Mouse (Mus musculus): ENCODE data around the gene Leo1. TPM values are rescaled to one million over a fixed set of nuclear protein-coding genes. Genes with fewer than 3 reads are reported as not detected.
A peak's percentile ranks its signal among the peaks of the same experiment; 100 is the strongest.
"Not testable (repeated sequence)": the region's sequence is repeated elsewhere in the genome, so short reads cannot be mapped to it uniquely, and the experiment has no call there.

Leo1 gene
- total RNA-seq, 2 experiments from 2014 or later: 15.3 to 20.0 TPM

DNA sequence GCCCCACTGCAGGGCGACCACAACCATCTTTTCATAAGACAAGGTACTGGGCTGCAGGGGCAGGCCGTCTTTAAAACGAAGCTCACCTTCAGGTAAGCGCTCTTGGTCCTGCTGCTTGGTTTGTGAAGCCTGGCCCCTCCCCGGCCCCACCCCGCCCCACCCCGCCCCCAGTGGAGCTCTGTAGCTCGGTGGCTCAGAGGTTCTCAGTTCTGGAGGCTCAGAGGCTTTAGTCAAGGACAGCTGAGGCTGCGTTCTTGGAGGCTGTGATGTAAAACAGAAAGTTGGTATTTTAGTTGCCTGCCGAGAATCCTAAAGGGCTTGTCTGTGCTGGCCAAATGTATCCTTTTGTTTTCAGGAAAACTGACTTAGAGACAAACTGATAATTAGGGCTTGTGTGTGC, 14.4 kb downstream of the Leo1 start:
- intact Hi-C loops (cut with DNase I): no loop called here
- DNase-seq: no peak

DNA sequence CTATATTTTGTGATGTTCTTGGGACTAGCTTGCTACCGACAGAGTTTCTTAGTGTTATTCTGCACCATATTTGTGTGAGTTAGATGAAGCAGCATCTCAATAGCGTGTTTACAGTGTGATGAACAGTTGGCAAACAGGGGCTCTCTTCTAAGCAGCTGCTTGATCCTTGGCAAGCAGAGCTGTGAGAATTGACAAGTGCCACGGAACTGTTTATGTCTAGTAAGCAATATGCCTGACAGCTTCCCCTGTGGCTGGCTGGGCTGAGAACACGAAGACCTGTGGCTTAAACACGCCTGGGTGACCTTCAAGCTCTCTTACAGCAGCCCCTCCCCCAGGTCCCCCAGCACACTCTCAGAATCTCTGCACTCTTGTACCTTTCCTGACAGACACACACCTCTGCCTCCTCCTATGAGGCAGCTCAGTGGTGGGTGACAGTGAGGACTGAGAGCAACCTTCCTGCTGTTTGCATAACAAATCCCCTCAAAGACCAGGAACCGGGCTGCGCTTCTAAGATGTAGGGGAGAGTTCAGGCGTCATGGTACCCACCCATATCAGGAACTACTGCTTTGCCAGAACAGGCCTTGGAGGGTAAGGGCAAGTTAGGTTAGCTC, 21.8 kb downstream of the Leo1 start:
- intact Hi-C loops (cut with DNase I): no loop called here
- DNase-seq: no peak

DNA sequence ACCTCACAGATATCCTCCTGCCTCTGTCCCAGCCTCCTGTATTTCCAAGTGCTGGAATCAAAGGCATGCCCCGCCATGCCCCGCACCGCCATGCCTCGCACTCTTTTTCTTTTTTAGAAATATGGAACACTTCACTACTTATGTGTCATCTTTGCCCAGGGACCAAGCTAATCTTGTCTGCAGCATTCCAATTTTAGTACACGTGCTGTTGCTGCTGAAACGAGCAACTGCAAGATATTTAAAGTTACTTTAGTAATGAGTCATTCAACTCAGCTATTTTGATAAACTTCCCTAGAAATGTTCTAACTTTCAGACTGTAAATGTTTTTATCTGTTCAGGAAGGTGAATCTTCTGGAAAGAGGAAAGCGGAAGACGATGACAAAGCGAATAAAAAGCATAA, 24.5 kb downstream of the Leo1 start:
- DNase-seq: no peak
- intact Hi-C loops (cut with DNase I): loop anchor here (5.0 kb wide), 1 partner anchor 116 kb away; no protein-coding TSS in a partner anchor

GRCm38 (mm10) chr9:75466641-75467040, 25.3 kb downstream of the Leo1 start:
- DNase-seq: no peak
- intact Hi-C loops (cut with DNase I): loop anchor here (5.0 kb wide), 1 partner anchor 116 kb away; no protein-coding TSS in a partner anchor

- DNase-seq: no peak
- intact Hi-C loops (cut with DNase I): loop anchor here (5.0 kb wide), 1 partner anchor 115 kb away; no protein-coding TSS in a partner anchor
These were observed 26.3 kb downstream of the Leo1 start for GRCm38 (mm10) chr9:75467581-75467980.

DNA sequence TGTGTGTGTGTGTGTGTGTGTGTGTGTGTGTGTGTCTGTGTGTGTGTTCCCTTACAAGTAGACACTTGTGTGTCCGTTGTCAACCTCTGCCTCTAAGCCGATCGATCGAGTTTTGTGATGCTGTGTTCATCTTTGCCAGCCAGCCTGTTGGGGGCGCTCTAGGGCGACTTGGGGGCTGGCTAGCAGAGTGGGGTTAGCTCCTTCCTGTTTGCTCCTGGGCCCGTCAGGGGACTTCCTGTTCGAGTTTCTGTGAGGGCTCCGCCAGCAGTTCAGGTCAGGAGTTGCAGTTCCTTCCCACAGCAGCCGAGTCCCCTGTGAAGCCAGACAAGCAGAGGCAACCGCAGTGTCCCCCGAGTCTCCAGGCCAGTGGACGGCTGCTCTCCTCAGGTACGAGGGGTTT, 27.0 kb downstream of the Leo1 start:
- peak; percentile 8 to 12 for DNase-seq
- intact Hi-C loops (cut with DNase I): loop anchor here (5.0 kb wide), 1 partner anchor 114 kb away; no protein-coding TSS in a partner anchor

GRCm38 (mm10) chr9:75477212-75477611, 35.9 kb downstream of the Leo1 start:
- intact Hi-C loops (cut with DNase I): no loop called here
- DNase-seq: no peak

DNA sequence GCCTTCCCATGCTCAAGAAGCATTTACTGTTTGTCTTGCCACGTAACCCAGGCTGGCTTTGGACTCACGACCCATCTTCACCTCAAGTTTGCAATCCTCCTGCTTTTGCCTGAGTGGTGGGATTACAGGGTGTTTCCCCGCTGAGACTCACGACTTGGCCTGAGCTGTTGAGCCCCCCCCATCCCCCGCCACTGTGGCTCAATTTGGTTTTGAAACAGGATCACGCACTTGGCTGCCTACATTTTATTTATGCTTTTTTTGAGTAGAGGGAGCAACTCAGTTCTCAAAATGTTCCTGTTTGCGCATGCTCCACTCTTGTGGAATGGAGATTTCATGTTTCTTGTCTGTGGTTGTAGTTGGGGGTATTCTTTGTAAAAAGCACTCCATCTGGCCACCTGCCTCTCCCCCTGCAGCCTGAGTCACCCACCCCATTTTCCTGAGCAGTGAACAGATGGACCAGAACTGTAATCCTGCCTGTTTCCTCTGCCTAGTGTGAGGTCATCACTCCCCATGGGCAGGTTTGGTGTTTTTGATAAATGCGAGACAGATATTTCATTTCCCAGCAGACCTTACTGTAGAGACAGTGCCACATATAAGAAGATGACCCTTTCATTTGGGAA, 37.9 kb downstream of the Leo1 start:
- no peak for DNase-seq
- intact Hi-C loops (cut with DNase I): no loop called here

DNA sequence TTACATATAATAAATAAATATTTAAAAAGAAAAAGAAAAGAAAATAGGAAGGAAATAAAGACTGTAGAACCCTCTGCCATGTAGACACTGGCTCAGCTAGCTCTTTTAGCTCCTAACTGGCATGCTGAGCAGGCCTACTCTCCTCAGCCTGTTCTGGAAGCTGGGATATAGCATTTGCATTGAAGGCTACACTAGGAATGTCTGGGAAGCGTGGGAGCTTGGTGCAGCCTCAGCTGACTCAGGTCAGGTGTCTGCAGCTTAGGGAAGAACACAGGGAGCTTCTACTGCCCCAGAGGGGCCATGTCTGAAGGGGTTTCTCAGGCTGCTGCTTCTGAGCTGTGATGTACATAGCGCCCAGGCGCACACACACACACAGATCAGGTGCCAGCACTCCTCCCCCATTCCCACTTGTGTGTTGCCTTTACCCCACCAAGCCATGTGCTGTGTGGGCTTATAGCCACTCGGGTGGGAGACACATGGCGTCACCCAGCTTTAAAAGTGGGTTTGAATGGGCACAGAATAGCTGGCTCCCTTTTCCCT, 39.3 kb downstream of the Leo1 start:
- no peak for DNase-seq
- intact Hi-C loops (cut with DNase I): no loop called here

DNA sequence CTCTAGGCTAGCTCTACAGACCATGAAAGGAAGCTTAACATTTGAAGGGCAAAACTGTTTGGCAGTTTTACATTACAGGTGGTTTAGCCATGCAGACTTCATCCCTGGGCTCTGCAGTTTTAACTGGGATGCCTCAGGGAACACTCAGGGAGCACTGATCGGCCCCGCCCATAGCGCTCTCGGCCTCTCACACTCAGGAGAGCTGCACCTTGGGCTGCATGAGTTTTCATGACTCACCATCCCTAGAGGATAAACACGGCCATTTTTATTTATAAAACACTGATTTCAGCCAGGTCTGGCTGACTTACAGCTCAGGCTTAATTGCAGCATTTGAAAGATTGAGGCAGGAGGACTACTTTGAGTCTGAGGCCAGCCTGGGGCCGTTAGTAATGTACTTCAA, 43.9 kb downstream of the Leo1 start:
- DNase-seq: no peak
- intact Hi-C loops (cut with DNase I): no loop called here

DNA sequence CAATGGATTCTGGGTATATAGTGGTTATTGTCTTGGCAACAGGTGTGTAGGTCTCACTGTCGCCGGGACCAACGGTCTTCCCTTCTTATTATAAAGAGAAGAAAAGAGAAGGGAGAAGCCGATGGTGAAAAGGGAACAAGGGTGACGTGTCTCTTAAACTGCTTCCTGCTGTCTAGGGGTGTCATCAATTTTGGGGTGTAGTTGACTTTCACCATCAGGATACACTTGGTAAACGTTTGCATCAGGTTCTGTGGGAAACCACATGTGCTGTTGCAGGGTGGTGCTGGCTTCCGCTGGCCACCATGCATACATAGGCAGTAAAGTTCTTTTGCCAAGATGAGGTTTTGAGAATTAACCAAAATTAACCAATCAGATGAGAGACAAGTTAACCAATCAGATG, 46.9 kb downstream of the Leo1 start:
- intact Hi-C loops (cut with DNase I): not testable (repeated sequence)

GRCm38 (mm10) chr9:75494407-75495005, 53.2 kb downstream of the Leo1 start:
- intact Hi-C loops (cut with DNase I): no loop called here
- DNase-seq: no peak

More for the DNA sequence above, 46.9 kb downstream of the Leo1 start:
- not testable (repeated sequence) for DNase-seq

DNA sequence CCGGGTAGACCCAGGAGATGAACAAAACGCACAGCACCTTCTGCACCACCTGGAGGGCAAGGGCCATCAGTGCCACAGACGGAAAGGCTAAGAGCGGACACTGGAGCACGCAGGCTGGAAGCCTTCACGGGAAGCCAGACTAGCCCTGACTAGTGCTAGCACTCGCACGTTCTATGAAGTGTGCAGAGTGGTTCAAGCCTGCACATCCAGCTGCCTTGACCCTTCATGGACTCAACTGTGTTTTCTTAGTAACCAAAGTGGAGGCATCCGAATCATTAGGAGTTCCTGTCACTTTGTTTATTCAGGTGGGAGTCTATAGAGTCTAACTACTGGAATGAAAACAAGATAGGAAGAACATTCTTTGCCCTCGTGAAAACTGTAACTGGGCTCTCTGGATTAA, 54.6 kb downstream of the Leo1 start:
- intact Hi-C loops (cut with DNase I): no loop called here
- no peak for DNase-seq

- intact Hi-C loops (cut with DNase I): no loop called here
- DNase-seq: no peak
These were observed 57.2 kb downstream of the Leo1 start for GRCm38 (mm10) chr9:75498571-75498970.

GRCm38 (mm10) chr9:75504311-75504710, 63.0 kb downstream of the Leo1 start:
- DNase-seq: no peak
- intact Hi-C loops (cut with DNase I): no loop called here

- intact Hi-C loops (cut with DNase I): loop anchor here (10.0 kb wide), 1 partner anchor 227 kb away; no protein-coding TSS in a partner anchor
- DNase-seq: no peak
These were observed 70.1 kb downstream of the Leo1 start for GRCm38 (mm10) chr9:75511236-75511939.

GRCm38 (mm10) chr9:75515464-75516113, 74.3 kb downstream of the Leo1 start:
- peak; percentile 25 to 50 for DNase-seq
- intact Hi-C loops (cut with DNase I): loop anchor here (2.0 to 10.0 kb wide), 2 partner anchors 155 to 231 kb away; no protein-coding TSS in a partner anchor

All from heart, postnatal 14 days (tissue).